Mouse (Mus musculus) myocyte (in vitro differentiated cells): ENCODE measurements around the gene Ndufa11. TPM values are rescaled to one million over a fixed set of nuclear protein-coding genes. Genes with fewer than 3 reads are reported as not detected.

ENCODE experiments used
- H3K27me3 ChIP-seq: one replicate; pipeline ENCODE4 v1.6.1; 2011; ENCODE audit not compliant: control insufficient read depth, insufficient read depth, insufficient read length
- H3K36me3 ChIP-seq: one replicate; pipeline ENCODE4 v1.6.1; 2011; ENCODE audit not compliant: control insufficient read depth, insufficient read depth
- H3K4me2 ChIP-seq: one replicate; pipeline ENCODE4 v1.6.1; 2011; ENCODE audit warnings: low read depth, control low read depth
- H3K4me3 ChIP-seq: one replicate; pipeline ENCODE4 v1.5.1; 2011; ENCODE audit warnings: mild to moderate bottlenecking, control low read depth, moderate library complexity
- H3K79me2 ChIP-seq: one replicate; pipeline ENCODE4 v1.6.1; 2011; ENCODE audit not compliant: control insufficient read depth, insufficient read depth
- H3ac ChIP-seq: one replicate; pipeline ENCODE4 v1.6.1; 2011; ENCODE audit not compliant: control insufficient read depth, insufficient read length
- CEBPB ChIP-seq: IDR thresholded peaks from 2 replicates; pipeline ENCODE4 v1.6.1; 2011; ENCODE audit warnings: mild to moderate bottlenecking, moderate library complexity; ENCODE audit not compliant: poor library complexity, insufficient read depth, severe bottlenecking
- E2F4 ChIP-seq: IDR thresholded peaks from one replicate; pipeline ENCODE4 v1.6.1; 2011; ENCODE audit warnings: mild to moderate bottlenecking, control low read depth, moderate library complexity; ENCODE audit not compliant: insufficient read depth
- MAX ChIP-seq: IDR thresholded peaks from one replicate; pipeline ENCODE4 v1.6.1; 2011; ENCODE audit warnings: low read depth, mild to moderate bottlenecking, control low read depth
- MYOD1 ChIP-seq, 3 experiments: IDR thresholded peaks; one replicate each; pipeline ENCODE4 v1.6.1; 2011; ENCODE audit warnings: control low read depth in 2 of 3, low read depth in 2 of 3, mild to moderate bottlenecking in 2 of 3, moderate library complexity in 1 of 3; ENCODE audit not compliant: insufficient read length in 2 of 3, control insufficient read depth in 1 of 3
- MYOG ChIP-seq, 3 experiments: IDR thresholded peaks; one replicate each; pipeline ENCODE4 v1.6.1; 2011; ENCODE audit warnings: control low read depth in 2 of 3, low read depth in 2 of 3, mild to moderate bottlenecking in 2 of 3; ENCODE audit not compliant: insufficient read length in 2 of 3, control insufficient read depth in 1 of 3, insufficient read depth in 1 of 3
- POLR2A ChIP-seq: IDR thresholded peaks from one replicate; pipeline ENCODE4 v1.6.1; 2011; ENCODE audit warnings: low read depth, mild to moderate bottlenecking, control low read depth, moderate library complexity; ENCODE audit not compliant: insufficient read length
- POLR2AphosphoS2 ChIP-seq: IDR thresholded peaks from one replicate; pipeline ENCODE4 v1.6.1; 2011; ENCODE audit warnings: low read depth, control low read depth; ENCODE audit not compliant: insufficient read length
- REST ChIP-seq: IDR thresholded peaks from one replicate; pipeline ENCODE4 v1.6.1; 2011; ENCODE audit warnings: mild to moderate bottlenecking, control low read depth, moderate library complexity; ENCODE audit not compliant: insufficient read depth, insufficient read length
- SRF ChIP-seq: IDR thresholded peaks from one replicate; pipeline ENCODE4 v1.6.1; 2011; ENCODE audit warnings: low read depth; ENCODE audit not compliant: control insufficient read depth, insufficient read length
- TCF12 ChIP-seq: IDR thresholded peaks from one replicate; pipeline ENCODE4 v1.6.1; 2011; ENCODE audit warnings: mild to moderate bottlenecking, control low read depth; ENCODE audit not compliant: poor library complexity, insufficient read depth, severe bottlenecking
- TCF3 ChIP-seq: IDR thresholded peaks from one replicate; pipeline ENCODE4 v1.6.1; 2011; ENCODE audit warnings: low read depth, control low read depth; ENCODE audit not compliant: insufficient read length
- USF1 ChIP-seq: IDR thresholded peaks from one replicate; pipeline ENCODE4 v1.6.1; 2011; ENCODE audit warnings: low read depth, mild to moderate bottlenecking, control low read depth, moderate library complexity
- polyA plus RNA-seq: library from polyadenylated mRNA; unstranded; fragments of >200 nt; fragmentation: generic; extraction: Trizol; gene quantifications from one replicate; pipeline ENCODE4 v1.2.1, GENCODE M21; 2012; ENCODE audit warnings: missing spikeins

Gene Ndufa11
- polyA plus RNA-seq, 1 experiment: 469 TPM

DNA sequence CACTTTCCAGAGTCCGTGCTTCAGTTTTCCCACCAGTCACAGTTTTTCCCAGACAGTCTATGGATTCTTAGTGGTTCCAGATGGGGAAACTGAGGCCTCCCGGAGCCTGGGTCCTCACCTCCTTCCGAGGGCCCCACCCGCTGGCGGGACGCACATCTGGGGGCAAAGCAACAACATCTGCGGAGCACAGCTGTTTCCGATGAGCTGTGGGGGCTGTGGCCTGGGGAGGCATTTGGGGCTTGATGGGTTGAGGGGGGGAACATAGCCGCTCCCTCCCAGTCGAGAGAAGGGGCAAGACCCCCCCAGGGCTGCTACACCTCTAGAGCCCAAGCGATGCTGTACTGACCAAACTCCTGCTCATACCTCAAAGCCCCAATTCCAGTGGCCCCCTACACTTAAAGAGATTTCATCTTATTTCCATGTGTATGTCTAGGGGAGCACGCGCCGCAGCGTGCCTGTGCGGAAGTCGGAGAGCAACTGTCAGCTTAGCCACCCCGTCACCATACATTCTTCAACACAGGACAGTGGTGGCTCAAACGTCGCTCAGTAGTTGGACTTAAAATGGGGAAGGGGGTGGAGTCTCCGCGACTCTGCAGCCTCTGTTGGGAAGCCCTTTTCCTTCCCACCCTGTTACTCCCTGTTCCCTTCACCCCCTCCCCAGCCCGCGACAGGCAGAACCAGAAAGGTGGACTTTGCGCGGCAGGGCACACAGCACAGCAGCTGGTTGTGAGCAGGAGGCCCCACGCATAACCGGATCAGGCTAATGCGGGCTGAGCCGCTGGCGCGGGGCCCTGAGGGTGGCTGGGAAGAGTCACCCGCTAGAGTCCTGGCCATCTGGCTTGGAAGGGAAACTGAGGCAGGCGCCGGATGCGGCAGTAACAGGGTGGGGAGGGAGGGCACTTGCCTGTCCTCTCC, 37.0 kb downstream of the Ndufa11 start:
- no peaks in the 10 kb centered on the region for H3K36me3 ChIP-seq
- no peak overlapping the region for H3K4me2 ChIP-seq
- no peak for TF ChIP-seq MYOD1 (IDR thresholded peaks at IDR 0.05; ENCODE audit: control insufficient read depth in 1 of 3, insufficient read length in 2 of 3, low read depth in 2 of 3)
- no peak for TF ChIP-seq SRF
- TF ChIP-seq TCF3: no peak
- TF ChIP-seq MAX: no peak
- TF ChIP-seq E2F4: no peak
- TF ChIP-seq REST: no peak
- no peak for TF ChIP-seq MYOG (IDR thresholded peaks at IDR 0.05; ENCODE audit: control insufficient read depth in 1 of 3, insufficient read depth in 1 of 3, insufficient read length in 2 of 3, low read depth in 2 of 3)
- TF ChIP-seq USF1: no peak
- no peak for TF ChIP-seq TCF12
- H3ac ChIP-seq: no peak overlapping the region
- no peaks in the 10 kb centered on the region for H3K79me2 ChIP-seq
- peaks cover 49% of the 10 kb centered on the region for H3K27me3 ChIP-seq
- H3K4me3 ChIP-seq: no peak overlapping the region

GRCm38 (mm10) chr17:56756703-56757399, 39.3 kb downstream of the Ndufa11 start:
- H3K4me3 ChIP-seq: no peak overlapping the region

GRCm38 (mm10) chr17:56757416-56758123, 40.0 kb downstream of the Ndufa11 start, which contains the start of gene Nrtn:
TSS of gene Nrtn (minus strand) at chr17:56757530.
- Histone ChIP-seq H3ac (no peak within 1 kb of the TSS), H3K79me2 (no peaks in the 10 kb centered on the region), H3K4me2 (peak within 1 kb of the TSS; percentile 50), H3K36me3 (no peaks in the 10 kb centered on the region), H3K27me3 (peaks cover 39% of the 10 kb centered on the region), H3K4me3 (no peak within 1 kb of the TSS)
- TF ChIP-seq TCF3 (no peak), E2F4 (no peak), REST (no peak), CEBPB (no peak), POLR2A (peak; percentile 39), SRF (no peak), MYOG (IDR thresholded peaks at IDR 0.05; ENCODE audit: control insufficient read depth in 1 of 3, insufficient read depth in 1 of 3, insufficient read length in 2 of 3, low read depth in 2 of 3) (peak in 2 of 3 experiments; percentile 44 to 58), USF1 (no peak), TCF12 (no peak), MAX (no peak), POLR2AphosphoS2 (no peak), MYOD1 (IDR thresholded peaks at IDR 0.05; ENCODE audit: control insufficient read depth in 1 of 3, insufficient read length in 2 of 3, low read depth in 2 of 3) (peak in 2 of 3 experiments; percentile 37 to 59)

More at GRCm38 (mm10) chr17:56756703-56757399, 39.3 kb downstream of the Ndufa11 start:
- H3K79me2 ChIP-seq: no peaks in the 10 kb centered on the region
- H3K27me3 ChIP-seq: peaks cover 44% of the 10 kb centered on the region
- no peak for TF ChIP-seq CEBPB
- TF ChIP-seq POLR2A: no peak
- no peak for TF ChIP-seq MYOD1 (IDR thresholded peaks at IDR 0.05; ENCODE audit: control insufficient read depth in 1 of 3, insufficient read length in 2 of 3, low read depth in 2 of 3)
- no peak for TF ChIP-seq MAX
- TF ChIP-seq E2F4: no peak
- no peak for TF ChIP-seq POLR2AphosphoS2
- TF ChIP-seq REST: no peak
- no peak for TF ChIP-seq SRF
- no peak for TF ChIP-seq MYOG (IDR thresholded peaks at IDR 0.05; ENCODE audit: control insufficient read depth in 1 of 3, insufficient read depth in 1 of 3, insufficient read length in 2 of 3, low read depth in 2 of 3)
- TF ChIP-seq USF1: no peak
- TF ChIP-seq TCF3: no peak
- no peaks in the 10 kb centered on the region for H3K36me3 ChIP-seq
- H3K4me2 ChIP-seq: peak overlapping the region; percentile 50
- no peak overlapping the region for H3ac ChIP-seq

DNA sequence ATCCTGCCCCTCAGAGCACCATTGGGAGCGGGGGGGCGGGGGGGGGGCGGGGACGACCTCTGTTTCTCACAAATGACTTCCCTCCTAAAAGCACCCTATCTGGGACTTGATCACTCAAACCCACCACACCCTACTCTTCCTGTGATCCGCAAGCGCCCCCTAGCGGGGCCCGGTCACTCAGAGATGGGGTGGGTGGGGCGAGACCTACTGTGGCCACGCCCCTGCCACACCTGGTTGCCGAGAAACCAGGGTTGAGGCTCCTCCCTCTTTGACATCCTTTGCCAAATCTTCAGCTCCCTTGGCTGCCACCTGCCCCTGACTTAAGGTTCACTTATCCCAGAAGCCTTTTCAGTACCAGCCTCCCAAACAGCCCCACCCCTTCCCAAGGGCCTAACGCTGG, 40.6 kb downstream of the Ndufa11 start:
- no peaks in the 10 kb centered on the region for H3K36me3 ChIP-seq
- no peak overlapping the region for H3K4me3 ChIP-seq
- H3K4me2 ChIP-seq: no peak overlapping the region
- TF ChIP-seq SRF (no peak), TCF12 (no peak), MYOG (IDR thresholded peaks at IDR 0.05; ENCODE audit: control insufficient read depth in 1 of 3, insufficient read depth in 1 of 3, insufficient read length in 2 of 3, low read depth in 2 of 3) (no peak), CEBPB (no peak), TCF3 (no peak), MYOD1 (IDR thresholded peaks at IDR 0.05; ENCODE audit: control insufficient read depth in 1 of 3, insufficient read length in 2 of 3, low read depth in 2 of 3) (no peak), REST (no peak), E2F4 (no peak), POLR2A (no peak), POLR2AphosphoS2 (no peak), MAX (no peak), USF1 (no peak)
- H3K79me2 ChIP-seq: no peaks in the 10 kb centered on the region
- peaks cover 37% of the 10 kb centered on the region for H3K27me3 ChIP-seq
- no peak overlapping the region for H3ac ChIP-seq
